Mouse (Mus musculus) midbrain, embryonic 12.5 days (tissue): ENCODE data around the gene Pilra. TPM values are rescaled to one million over a fixed set of nuclear protein-coding genes. Genes with fewer than 3 reads are reported as not detected.
"Not testable (repeated sequence)": the region's sequence is repeated elsewhere in the genome, so short reads cannot be mapped to it uniquely, and the experiment has no call there.

Experiments used
- ATAC-seq: fragments of 200-750 bp; cut with Nextera tagmentation; 2 replicates; pipeline ENCODE4 v1.8.0; 2017; ENCODE audit warnings: low read depth, moderate TSS enrichment, moderate library complexity; ENCODE audit not compliant: low FRiP score
- H3K27ac ChIP-seq: fragments of 300-500 bp; sonication (generic); replicated peaks from 2 replicates; pipeline ENCODE4 v1.5.1; 2016; ENCODE audit warnings: mild to moderate bottlenecking
- H3K27me3 ChIP-seq: fragments of 300-500 bp; sonication (generic); 2 replicates; pipeline ENCODE4 v1.6.1; 2016; ENCODE audit warnings: mild to moderate bottlenecking
- H3K36me3 ChIP-seq: fragments of 300-500 bp; sonication (generic); 2 replicates; pipeline ENCODE4 v1.6.1; 2016
- H3K4me1 ChIP-seq: fragments of 300-500 bp; sonication (generic); 2 replicates; pipeline ENCODE4 v1.6.1; 2016
- H3K4me2 ChIP-seq: fragments of 300-500 bp; sonication (generic); replicated peaks from 2 replicates; pipeline ENCODE4 v1.6.1; 2016; ENCODE audit warnings: mild to moderate bottlenecking, moderate library complexity
- H3K4me3 ChIP-seq: fragments of 300-500 bp; sonication (generic); 2 replicates; pipeline ENCODE4 v1.5.1; 2016; ENCODE audit warnings: mild to moderate bottlenecking
- H3K9ac ChIP-seq: fragments of 300-500 bp; sonication (generic); replicated peaks from 2 replicates; pipeline ENCODE4 v1.6.1; 2016; ENCODE audit warnings: mild to moderate bottlenecking, moderate library complexity
- H3K9me3 ChIP-seq: fragments of 300-500 bp; sonication (generic); 2 replicates; pipeline ENCODE4 v1.6.1; 2016; ENCODE audit warnings: mild to moderate bottlenecking
- WGBS: fragments of 180-500 bp; shearing (Covaris S2); methylation state at CpG from one replicate; pipeline ENCODE4 v1.1.7; 2016; 5-methylcytosine and 5-hydroxymethylcytosine counted together
- polyA plus RNA-seq: library from polyadenylated mRNA; unstranded; fragments of >200 nt; fragmentation: Nextera tagmentation; extraction: Ambion mirVana; gene quantifications from 2 replicates; pipeline ENCODE4 v1.2.1, GENCODE M21; 2016

Pilra gene
- polyA plus RNA-seq, 1 experiment from 2014 or later, result 0.29 TPM

- not testable (repeated sequence) for H3K27ac ChIP-seq, H3K27me3 ChIP-seq, H3K9ac ChIP-seq, H3K36me3 ChIP-seq, H3K4me2 ChIP-seq, H3K9me3 ChIP-seq, H3K4me1 ChIP-seq, ATAC-seq, H3K4me3 ChIP-seq
- 93% methylated on average over 1 of the region's 1 CpGs for WGBS
Measured at GRCm38 (mm10) chr5:137850313-137850712, 14.2 kb upstream of the Pilra start.

- H3K27me3 ChIP-seq, H3K4me2 ChIP-seq, H3K9me3 ChIP-seq: not testable (repeated sequence)
Measured at GRCm38 (mm10) chr5:137837110-137837509, 1.0 kb upstream of the Pilra start.

GRCm38 (mm10) chr5:137836611-137837010 is 530 bp upstream of the Pilra start:
- Histone ChIP-seq H3K36me3 (no peaks in the 10 kb centered on the region), H3K27ac (no peak overlapping the region), H3K4me1 (no peaks in the 10 kb centered on the region), H3K4me3 (no peak overlapping the region), H3K9ac (no peak overlapping the region), H3K4me2 (no peak overlapping the region), H3K27me3 (no peaks in the 10 kb centered on the region), H3K9me3 (no peaks in the 10 kb centered on the region)
- no peak for ATAC-seq

More at GRCm38 (mm10) chr5:137837110-137837509, 1.0 kb upstream of the Pilra start:
- not testable (repeated sequence) for H3K27ac ChIP-seq, H3K36me3 ChIP-seq, H3K4me1 ChIP-seq, ATAC-seq, H3K4me3 ChIP-seq, H3K9ac ChIP-seq

- Histone ChIP-seq H3K36me3 (no peaks in the 10 kb centered on the region), H3K9ac (no peak overlapping the region), H3K4me3 (no peak overlapping the region), H3K4me1 (no peaks in the 10 kb centered on the region), H3K27ac (no peak overlapping the region), H3K9me3 (no peaks in the 10 kb centered on the region), H3K27me3 (no peaks in the 10 kb centered on the region), H3K4me2 (no peak overlapping the region)
- 58% methylated on average over 4 of the region's 4 CpGs for WGBS
- ATAC-seq, result no peak
Measured at GRCm38 (mm10) chr5:137833500-137833899, 2.6 kb downstream of the Pilra start.

GRCm38 (mm10) chr5:137831506-137831905 is 4.6 kb downstream of the Pilra start:
- Histone ChIP-seq H3K27ac (no peak overlapping the region), H3K9ac (no peak overlapping the region), H3K4me1 (no peaks in the 10 kb centered on the region), H3K4me3 (no peak overlapping the region), H3K9me3 (no peaks in the 10 kb centered on the region), H3K27me3 (no peaks in the 10 kb centered on the region), H3K4me2 (no peak overlapping the region), H3K36me3 (no peaks in the 10 kb centered on the region)
- WGBS, result 77% methylated on average over 6 of the region's 6 CpGs
- ATAC-seq, result no peak

- Histone ChIP-seq H3K4me2 (no peak overlapping the region), H3K9me3 (no peaks in the 10 kb centered on the region), H3K4me1 (no peaks in the 10 kb centered on the region), H3K27me3 (no peaks in the 10 kb centered on the region), H3K4me3 (no peak overlapping the region), H3K27ac (no peak overlapping the region), H3K36me3 (no peaks in the 10 kb centered on the region), H3K9ac (no peak overlapping the region)
- no peak for ATAC-seq
- 90% methylated on average over 4 of the region's 4 CpGs for WGBS
Measured at GRCm38 (mm10) chr5:137831106-137831505, 5.0 kb downstream of the Pilra start.

- Histone ChIP-seq H3K36me3 (no peaks in the 10 kb centered on the region), H3K9me3 (no peaks in the 10 kb centered on the region), H3K4me3 (no peak overlapping the region), H3K27ac (no peak overlapping the region), H3K4me1 (no peaks in the 10 kb centered on the region), H3K9ac (no peak overlapping the region), H3K27me3 (no peaks in the 10 kb centered on the region), H3K4me2 (no peak overlapping the region)
- ATAC-seq, result no peak
- 78% methylated on average over 7 of the region's 7 CpGs for WGBS
Measured at GRCm38 (mm10) chr5:137830238-137830637, 5.8 kb downstream of the Pilra start.

GRCm38 (mm10) chr5:137828694-137829093 is 7.4 kb downstream of the Pilra start:
- H3K9me3 ChIP-seq, result no peaks in the 10 kb centered on the region
- no peak overlapping the region for H3K9ac ChIP-seq
- ATAC-seq, result no peak
- no peaks in the 10 kb centered on the region for H3K27me3 ChIP-seq
- H3K36me3 ChIP-seq, result no peaks in the 10 kb centered on the region
- no peak overlapping the region for H3K27ac ChIP-seq
- H3K4me3 ChIP-seq, result no peak overlapping the region
- 88% methylated on average over 6 of the region's 6 CpGs for WGBS
- no peak overlapping the region for H3K4me2 ChIP-seq
- H3K4me1 ChIP-seq, result no peaks in the 10 kb centered on the region

GRCm38 (mm10) chr5:137826421-137826820 is 9.7 kb downstream of the Pilra start:
- WGBS, result 70% methylated on average over 7 of the region's 7 CpGs
- no peaks in the 10 kb centered on the region for H3K36me3 ChIP-seq
- no peak for ATAC-seq

GRCm38 (mm10) chr5:137825971-137826370 is 10.1 kb downstream of the Pilra start:
- no peak overlapping the region for H3K4me2 ChIP-seq
- no peaks in the 10 kb centered on the region for H3K36me3 ChIP-seq
- no peak overlapping the region for H3K27ac ChIP-seq
- H3K4me1 ChIP-seq, result no peaks in the 10 kb centered on the region
- ATAC-seq, result no peak
- H3K9ac ChIP-seq, result no peak overlapping the region
- H3K27me3 ChIP-seq, result no peaks in the 10 kb centered on the region
- no peaks in the 10 kb centered on the region for H3K9me3 ChIP-seq
- WGBS, result 83% methylated on average over 2 of the region's 2 CpGs
- H3K4me3 ChIP-seq, result no peak overlapping the region

More at GRCm38 (mm10) chr5:137826421-137826820, 9.7 kb downstream of the Pilra start:
- Histone ChIP-seq H3K4me3 (no peak overlapping the region), H3K9me3 (no peaks in the 10 kb centered on the region), H3K27me3 (no peaks in the 10 kb centered on the region), H3K9ac (no peak overlapping the region), H3K4me2 (no peak overlapping the region), H3K27ac (no peak overlapping the region), H3K4me1 (no peaks in the 10 kb centered on the region)

- WGBS, result 91% methylated on average over 3 of the region's 3 CpGs
- no peaks in the 10 kb centered on the region for H3K4me1 ChIP-seq
- ATAC-seq, result no peak
Measured at GRCm38 (mm10) chr5:137825030-137825429, 11.1 kb downstream of the Pilra start.

GRCm38 (mm10) chr5:137823455-137824045 is 12.5 kb downstream of the Pilra start:
- WGBS, result 92% methylated on average over 6 of the region's 6 CpGs
- no peak overlapping the region for H3K27ac ChIP-seq
- no peak for ATAC-seq

More at GRCm38 (mm10) chr5:137825030-137825429, 11.1 kb downstream of the Pilra start:
- H3K9me3 ChIP-seq, result no peaks in the 10 kb centered on the region
- no peak overlapping the region for H3K4me3 ChIP-seq
- H3K36me3 ChIP-seq, result no peaks in the 10 kb centered on the region
- H3K9ac ChIP-seq, result no peak overlapping the region
- no peaks in the 10 kb centered on the region for H3K27me3 ChIP-seq
- no peak overlapping the region for H3K4me2 ChIP-seq
- H3K27ac ChIP-seq, result no peak overlapping the region

GRCm38 (mm10) chr5:137822602-137823001 is 13.5 kb downstream of the Pilra start:
- no peak overlapping the region for H3K4me3 ChIP-seq
- H3K9me3 ChIP-seq, result no peaks in the 10 kb centered on the region
- H3K4me1 ChIP-seq, result no peaks in the 10 kb centered on the region
- H3K9ac ChIP-seq, result no peak overlapping the region
- WGBS, result 80% methylated on average over 1 of the region's 1 CpGs
- no peak for ATAC-seq
- no peak overlapping the region for H3K27ac ChIP-seq
- H3K36me3 ChIP-seq, result no peaks in the 10 kb centered on the region
- H3K4me2 ChIP-seq, result no peak overlapping the region
- no peaks in the 10 kb centered on the region for H3K27me3 ChIP-seq

More at GRCm38 (mm10) chr5:137823455-137824045, 12.5 kb downstream of the Pilra start:
- H3K9me3 ChIP-seq, result no peaks in the 10 kb centered on the region
- H3K4me2 ChIP-seq, result no peak overlapping the region
- no peaks in the 10 kb centered on the region for H3K27me3 ChIP-seq
- no peak overlapping the region for H3K4me3 ChIP-seq
- H3K36me3 ChIP-seq, result no peaks in the 10 kb centered on the region
- H3K9ac ChIP-seq, result no peak overlapping the region
- H3K4me1 ChIP-seq, result no peaks in the 10 kb centered on the region
